Mouse (Mus musculus) midbrain, postnatal 0 days (tissue): ENCODE results near the gene Glp2r. TPM values are rescaled to one million over a fixed set of nuclear protein-coding genes. Genes with fewer than 3 reads are reported as not detected.

Experiments
- ATAC-seq: fragments of 200-750 bp; cut with Nextera tagmentation; 2 replicates; pipeline ENCODE4 v1.8.0; 2017; ENCODE audit warnings: moderate number of reproducible peaks, mild to moderate bottlenecking, moderate TSS enrichment, moderate library complexity; ENCODE audit not compliant: low FRiP score
- DNase-seq: peaks from one replicate; pipeline ENCODE4 v3.0.0-alpha.2; 2015; ENCODE audit warnings: low spot score
- H3K27ac ChIP-seq: fragments of 300-500 bp; sonication (generic); 2 replicates; pipeline ENCODE4 v1.5.1; 2014; ENCODE audit warnings: low read depth, mild to moderate bottlenecking, low read length, mixed read lengths
- H3K27me3 ChIP-seq: fragments of 300-500 bp; sonication (generic); 2 replicates; pipeline ENCODE4 v1.6.1; 2014; ENCODE audit warnings: low read length, control low read depth, mixed read lengths; ENCODE audit not compliant: insufficient read depth
- H3K36me3 ChIP-seq: fragments of 300-500 bp; sonication (generic); 2 replicates; pipeline ENCODE4 v1.6.1; 2014; ENCODE audit warnings: low read length, control low read depth, mixed read lengths; ENCODE audit not compliant: insufficient read depth
- H3K4me1 ChIP-seq: fragments of 300-500 bp; sonication (generic); 2 replicates; pipeline ENCODE4 v1.6.1; 2014; ENCODE audit warnings: mild to moderate bottlenecking, control low read depth, antibody characterized with exemption, low read length, mixed read lengths; ENCODE audit not compliant: insufficient read depth
- H3K4me2 ChIP-seq: fragments of 300-500 bp; sonication (generic); 2 replicates; pipeline ENCODE4 v1.6.1; 2014; ENCODE audit warnings: low read depth, mild to moderate bottlenecking, low read length, mixed read lengths; ENCODE audit not compliant: poor library complexity, severe bottlenecking
- H3K4me3 ChIP-seq: fragments of 300-500 bp; sonication (generic); 2 replicates; pipeline ENCODE4 v1.5.1; 2014; ENCODE audit warnings: low read depth, mild to moderate bottlenecking, low read length, moderate library complexity
- H3K9ac ChIP-seq: fragments of 300-500 bp; sonication (generic); replicated peaks from 2 replicates; pipeline ENCODE4 v1.6.1; 2014; ENCODE audit warnings: mild to moderate bottlenecking, low read length, moderate library complexity, mixed read lengths; ENCODE audit not compliant: poor library complexity, severe bottlenecking
- H3K9me3 ChIP-seq: fragments of 300-500 bp; sonication (generic); 2 replicates; pipeline ENCODE4 v1.6.1; 2016; ENCODE audit warnings: low read length, control low read depth
- CTCF ChIP-seq: IDR thresholded peaks from 2 replicates; pipeline ENCODE4 v1.5.1; 2016; ENCODE audit warnings: antibody characterized with exemption, mild to moderate bottlenecking
- WGBS: fragments of 180-500 bp; shearing (Covaris S2); extraction: QIAGEN DNeasy Blood & Tissue Kit; methylation state at CpG from one replicate; pipeline ENCODE4 v1.1.7; 2014; 5-methylcytosine and 5-hydroxymethylcytosine counted together
- polyA plus RNA-seq: library from polyadenylated mRNA; unstranded; fragments of >200 nt; fragmentation: Nextera tagmentation; extraction: Ambion mirVana; gene quantifications from 2 replicates; pipeline ENCODE4 v1.2.1, GENCODE M21; 2015
- total RNA-seq: library from RNA; depleted of rRNA; stranded (reverse); fragments of >200 nt; gene quantifications from 2 replicates; pipeline ENCODE4 v1.2.3, GENCODE M21; 2014; rRNA removed

Glp2r gene
- total and polyA plus RNA-seq, 2 experiments from 2014 or later: 0.07 to 0.11 TPM

GRCm38 (mm10) chr11:67628522-67628921 is 142.4 kb downstream of the Glp2r start:
- DNase-seq: no peak
- 80% methylated on average over 2 of the region's 2 CpGs for WGBS
- Histone ChIP-seq H3K27ac (no peak overlapping the region), H3K36me3 (no peaks in the 10 kb centered on the region), H3K9ac (no peak overlapping the region), H3K4me1 (no peaks in the 10 kb centered on the region), H3K4me2 (no peak overlapping the region), H3K9me3 (no peaks in the 10 kb centered on the region), H3K4me3 (no peak overlapping the region), H3K27me3 (no peaks in the 10 kb centered on the region)
- TF ChIP-seq CTCF: no peak
- no peak for ATAC-seq

- no peaks in the 10 kb centered on the region for H3K9me3 ChIP-seq
- no peak overlapping the region for H3K4me3 ChIP-seq
- no peaks in the 10 kb centered on the region for H3K36me3 ChIP-seq
- H3K9ac ChIP-seq: no peak overlapping the region
- 88% methylated on average over 7 of the region's 7 CpGs for whole genome bisulfite sequencing
- no peaks in the 10 kb centered on the region for H3K27me3 ChIP-seq
- no peak for DNase-seq
- H3K27ac ChIP-seq: no peak overlapping the region
- no peak overlapping the region for H3K4me2 ChIP-seq
- H3K4me1 ChIP-seq: no peaks in the 10 kb centered on the region
- no peak for TF ChIP-seq CTCF
- ATAC-seq: no peak
Measured at GRCm38 (mm10) chr11:67627179-67627578, 143.8 kb downstream of the Glp2r start.

- Histone ChIP-seq H3K4me3 (no peak overlapping the region), H3K4me2 (no peak overlapping the region), H3K4me1 (no peaks in the 10 kb centered on the region), H3K9ac (no peak overlapping the region), H3K27ac (no peak overlapping the region), H3K27me3 (no peaks in the 10 kb centered on the region), H3K9me3 (no peaks in the 10 kb centered on the region), H3K36me3 (no peaks in the 10 kb centered on the region)
- 64% methylated on average over 7 of the region's 7 CpGs for WGBS
- no peak for TF ChIP-seq CTCF
- no peak for ATAC-seq
- DNase-seq: no peak
Measured at GRCm38 (mm10) chr11:67622340-67622739, 148.6 kb downstream of the Glp2r start.

- Histone ChIP-seq H3K9me3 (no peaks in the 10 kb centered on the region), H3K9ac (no peak overlapping the region), H3K36me3 (no peaks in the 10 kb centered on the region), H3K4me1 (0 out of 2 replicates have a peak, but pooled peaks cover 3% of the 10 kb centered on the region), H3K27ac (no peak overlapping the region), H3K4me3 (no peak overlapping the region), H3K4me2 (no peak overlapping the region), H3K27me3 (no peaks in the 10 kb centered on the region)
- no peak for TF ChIP-seq CTCF
- DNase-seq (no peak), ATAC-seq (no peak)
- WGBS: 85% methylated on average over 13 of the region's 13 CpGs
Measured at GRCm38 (mm10) chr11:67616557-67617239, 154.3 kb downstream of the Glp2r start.

- DNase-seq: no peak
- 56% methylated on average over 9 of the region's 9 CpGs for WGBS
- no peaks in the 10 kb centered on the region for H3K27me3 ChIP-seq
Measured at GRCm38 (mm10) chr11:67612158-67612839, 158.7 kb downstream of the Glp2r start.

More at GRCm38 (mm10) chr11:67612158-67612839, 158.7 kb downstream of the Glp2r start:
- Histone ChIP-seq H3K36me3 (no peaks in the 10 kb centered on the region; the same call in 1 of the 2 replicates), H3K4me3 (no peak overlapping the region), H3K4me2 (no peak overlapping the region), H3K9ac (no peak overlapping the region), H3K4me1 (peaks cover 3% of the 10 kb centered on the region; the same call in 1 of the 2 replicates), H3K27ac (peak overlapping the region; percentile 52), H3K9me3 (no peaks in the 10 kb centered on the region)
- no peak for ATAC-seq
- no peak for TF ChIP-seq CTCF

Other genes starting within 250 kb of the Glp2r start
- gene Rcvrn, start 75.8 kb downstream of the Glp2r start, total RNA-seq: not detected in 2 replicates
- not detected in 2 replicates for gene Rcvrn, start 75.8 kb downstream of the Glp2r start, polyA plus RNA-seq
- gene Gsg1l2, start 3.5 kb upstream of the Glp2r start, total RNA-seq: not detected in 2 replicates
- not detected in 2 replicates for gene Gsg1l2, start 3.5 kb upstream of the Glp2r start, polyA plus RNA-seq
- not detected in 2 replicates for gene Dhrs7c, start 27.0 kb upstream of the Glp2r start, total RNA-seq
- gene Dhrs7c, start 27.0 kb upstream of the Glp2r start, polyA plus RNA-seq: 0.23 TPM in 1 of 2 replicates, not detected in the other
- 1.8 and 2.6 TPM in 2 replicates for gene Usp43, start 151.0 kb upstream of the Glp2r start, total RNA-seq
- gene Usp43, start 151.0 kb upstream of the Glp2r start, polyA plus RNA-seq: 0.59 and 0.67 TPM in 2 replicates
- gene Cfap52, start 194.5 kb upstream of the Glp2r start, total RNA-seq: 3.8 TPM in 2 replicates
- gene Cfap52, start 194.5 kb upstream of the Glp2r start, polyA plus RNA-seq: 2.7 and 3.2 TPM in 2 replicates
- 13.2 and 22.4 TPM in 2 replicates for gene Stx8, start 195.0 kb upstream of the Glp2r start, total RNA-seq
- gene Stx8, start 195.0 kb upstream of the Glp2r start, polyA plus RNA-seq: 59.0 and 63.6 TPM in 2 replicates